ENCODE assay signal across 8 mouse cellular contexts in genomic region chr6:47647876-47648275, GRCm38 (mm10). TPM values are rescaled to one million over a fixed set of nuclear protein-coding genes. Genes with fewer than 3 reads are reported as not detected.
DNase-seq lines count a peak whose midpoint lies in the region; ATAC-seq lines count a peak whose summit lies in the region.

No protein-coding gene starts in this region.

- DNase-seq in frontal cortex, postnatal 10 days (ENCODE audit: low spot score in 2 of 2) = peak; percentile 11 to 17
- DNase-seq in lung, postnatal 10 days = peak; percentile 11
- DNase-seq in lung, postnatal 36 days = no peak
- DNase-seq in MN1 (ENCODE audit: low spot score) = peak; percentile 22
- peak; percentile 12 to 16 for DNase-seq in cerebellum, postnatal 10 days
- no peak for DNase-seq in embryo, embryonic 10.5 days (ENCODE audit: low spot score)

- no peak for ATAC-seq in frontal cortex, adult (ENCODE audit: low TSS enrichment)
- ATAC-seq in megakaryocyte, adult 5-6 weeks (ENCODE audit: poor library complexity, severe bottlenecking) = no peak

RNA-seq across cellular contexts. Expression of gene Ezh2, which starts 52.7 kb away (rescaled TPM):
- total RNA-seq in megakaryocyte, adult 5-6 weeks (2015) = 181 and 207 TPM in 2 replicates
- total RNA-seq in megakaryocyte, adult 5-6 weeks (2017) = 125 and 151 TPM in 2 replicates

Comparison
In these comparisons a context has a peak if more than half of its experiments do, and no peak if none do; other contexts are left out.
1. DNase-seq: peak in frontal cortex, postnatal 10 days (2 of 2), lung, postnatal 10 days (single experiment), MN1 (single experiment) and cerebellum, postnatal 10 days (2 of 2); none in lung, postnatal 36 days (single experiment) and embryo, embryonic 10.5 days (single experiment).